Mouse (Mus musculus): ENCODE measurements around the gene Odf2. TPM values are rescaled to one million over a fixed set of nuclear protein-coding genes. Genes with fewer than 3 reads are reported as not detected.

Gene Odf2
- polyA plus RNA-seq, 1 experiment from 2014 or later: 124 TPM

- peak overlapping the region; percentile 62; the same call in 1 of the 2 replicates for H3K27ac ChIP-seq
Measured at GRCm38 (mm10) chr2:29853736-29854135, 35.3 kb upstream of the Odf2 start.

GRCm38 (mm10) chr2:29855585-29856210, 33.3 kb upstream of the Odf2 start:
- H3K4me1 ChIP-seq: peaks cover 46% of the 10 kb centered on the region
- no peaks in the 10 kb centered on the region for H3K9me3 ChIP-seq
- H3K27me3 ChIP-seq (ENCODE audit: poor library complexity, severe bottlenecking): peaks cover 93% of the 10 kb centered on the region
- WGBS: 74% methylated on average over 10 of the region's 10 CpGs
- H3K4me3 ChIP-seq: no peak overlapping the region
- peak overlapping the region; percentile 79; the same call in 1 of the 2 replicates for H3K27ac ChIP-seq
- DNase-seq (ENCODE audit: extremely low spot score, low spot score): no peak
- no peaks in the 10 kb centered on the region for H3K36me3 ChIP-seq (replicated peaks)

More at GRCm38 (mm10) chr2:29853736-29854135, 35.3 kb upstream of the Odf2 start:
- H3K4me1 ChIP-seq: peaks cover 52% of the 10 kb centered on the region
- DNase-seq (ENCODE audit: extremely low spot score, low spot score): no peak
- WGBS: 85% methylated on average over 5 of the region's 5 CpGs
- peaks cover 100% of the 10 kb centered on the region for H3K27me3 ChIP-seq (ENCODE audit: poor library complexity, severe bottlenecking)
- no peaks in the 10 kb centered on the region for H3K9me3 ChIP-seq
- H3K4me3 ChIP-seq: no peak overlapping the region
- no peaks in the 10 kb centered on the region for H3K36me3 ChIP-seq (replicated peaks)

- WGBS: 6% methylated on average over 19 of the region's 19 CpGs
- DNase-seq (ENCODE audit: extremely low spot score, low spot score): peak; percentile 49
- Histone ChIP-seq H3K36me3 (replicated peaks) (no peaks in the 10 kb centered on the region), H3K4me3 (peak overlapping the region; percentile 23; the same call in 1 of the 2 replicates), H3K27ac (peak overlapping the region; percentile 79), H3K27me3 (ENCODE audit: poor library complexity, severe bottlenecking) (peaks cover 85% of the 10 kb centered on the region), H3K4me1 (peaks cover 46% of the 10 kb centered on the region), H3K9me3 (no peaks in the 10 kb centered on the region)
Measured at GRCm38 (mm10) chr2:29856451-29857260, 32.4 kb upstream of the Odf2 start.

- DNase-seq (ENCODE audit: extremely low spot score, low spot score): no peak
- 49% methylated on average over 2 of the region's 2 CpGs for WGBS
- Histone ChIP-seq H3K4me3 (no peak overlapping the region), H3K36me3 (replicated peaks) (no peaks in the 10 kb centered on the region), H3K9me3 (no peaks in the 10 kb centered on the region), H3K4me1 (peaks cover 46% of the 10 kb centered on the region), H3K27ac (no peak overlapping the region), H3K27me3 (ENCODE audit: poor library complexity, severe bottlenecking) (peaks cover 78% of the 10 kb centered on the region)
Measured at GRCm38 (mm10) chr2:29857341-29857740, 31.7 kb upstream of the Odf2 start.

- DNase-seq (ENCODE audit: extremely low spot score, low spot score): no peak
- Histone ChIP-seq H3K36me3 (replicated peaks) (no peaks in the 10 kb centered on the region), H3K27me3 (ENCODE audit: poor library complexity, severe bottlenecking) (peaks cover 75% of the 10 kb centered on the region), H3K4me1 (peaks cover 43% of the 10 kb centered on the region), H3K4me3 (no peak overlapping the region), H3K9me3 (no peaks in the 10 kb centered on the region), H3K27ac (no peak overlapping the region)
- WGBS: 81% methylated on average over 5 of the region's 5 CpGs
Measured at GRCm38 (mm10) chr2:29857967-29858366, 31.1 kb upstream of the Odf2 start.

GRCm38 (mm10) chr2:29858748-29859473, 30.1 kb upstream of the Odf2 start:
- H3K27me3 ChIP-seq (ENCODE audit: poor library complexity, severe bottlenecking): peaks cover 75% of the 10 kb centered on the region
- DNase-seq (ENCODE audit: extremely low spot score, low spot score): peak; percentile 71
- no peak overlapping the region for H3K27ac ChIP-seq
- no peaks in the 10 kb centered on the region for H3K9me3 ChIP-seq
- H3K4me1 ChIP-seq: peaks cover 34% of the 10 kb centered on the region
- H3K4me3 ChIP-seq: no peak overlapping the region
- WGBS: 13% methylated on average over 5 of the region's 5 CpGs
- no peaks in the 10 kb centered on the region for H3K36me3 ChIP-seq (replicated peaks)

GRCm38 (mm10) chr2:29865125-29865524, 23.9 kb upstream of the Odf2 start:
- Histone ChIP-seq H3K9me3 (no peaks in the 10 kb centered on the region), H3K27ac (no peak overlapping the region), H3K36me3 (replicated peaks) (no peaks in the 10 kb centered on the region), H3K27me3 (ENCODE audit: poor library complexity, severe bottlenecking) (peaks cover 61% of the 10 kb centered on the region), H3K4me1 (peaks cover 17% of the 10 kb centered on the region), H3K4me3 (no peak overlapping the region)
- 81% methylated on average over 4 of the region's 4 CpGs for WGBS
- DNase-seq (ENCODE audit: extremely low spot score, low spot score): no peak

- DNase-seq (ENCODE audit: extremely low spot score, low spot score): peak; percentile 90
- H3K27me3 ChIP-seq (ENCODE audit: poor library complexity, severe bottlenecking): peaks cover 54% of the 10 kb centered on the region
- H3K4me1 ChIP-seq: peaks cover 26% of the 10 kb centered on the region
- under 1% methylated on average over 43 of the region's 44 CpGs for WGBS
- H3K4me3 ChIP-seq: peak within 1 kb of the TSS; percentile 68
- H3K9me3 ChIP-seq: no peaks in the 10 kb centered on the region
- peak within 1 kb of the TSS; percentile 87 for H3K27ac ChIP-seq
- H3K36me3 ChIP-seq (replicated peaks): no peaks in the 10 kb centered on the region; the same call in 1 of the 2 replicates
Measured at GRCm38 (mm10) chr2:29868949-29869645, 19.9 kb upstream of the Odf2 start, which contains the start of gene Cercam. Gene Cercam (plus strand): TSS chr2:29869164.

GRCm38 (mm10) chr2:29869646-29870451, 19.2 kb upstream of the Odf2 start:
- Histone ChIP-seq H3K27me3 (ENCODE audit: poor library complexity, severe bottlenecking) (peaks cover 46% of the 10 kb centered on the region), H3K9me3 (no peaks in the 10 kb centered on the region), H3K4me3 (peak overlapping the region; percentile 68), H3K36me3 (replicated peaks) (no peaks in the 10 kb centered on the region; the same call in 1 of the 2 replicates), H3K27ac (peak overlapping the region; percentile 87), H3K4me1 (peaks cover 26% of the 10 kb centered on the region)
- no peak for DNase-seq (ENCODE audit: extremely low spot score, low spot score)
- 2% methylated on average over 17 of the region's 17 CpGs for WGBS

GRCm38 (mm10) chr2:29872581-29873295, 16.3 kb upstream of the Odf2 start:
- Histone ChIP-seq H3K27me3 (ENCODE audit: poor library complexity, severe bottlenecking) (peaks cover 34% of the 10 kb centered on the region), H3K4me1 (peaks cover 26% of the 10 kb centered on the region), H3K27ac (no peak overlapping the region), H3K9me3 (no peaks in the 10 kb centered on the region), H3K4me3 (no peak overlapping the region), H3K36me3 (replicated peaks) (peaks cover 9% of the 10 kb centered on the region)
- DNase-seq (ENCODE audit: extremely low spot score, low spot score): no peak
- 92% methylated on average over 10 of the region's 10 CpGs for WGBS

GRCm38 (mm10) chr2:29873801-29874200, 15.2 kb upstream of the Odf2 start:
- Histone ChIP-seq H3K27me3 (ENCODE audit: poor library complexity, severe bottlenecking) (peaks cover 28% of the 10 kb centered on the region), H3K36me3 (replicated peaks) (peaks cover 12% of the 10 kb centered on the region), H3K4me3 (no peak overlapping the region), H3K27ac (no peak overlapping the region), H3K4me1 (peaks cover 26% of the 10 kb centered on the region), H3K9me3 (no peaks in the 10 kb centered on the region)
- no peak for DNase-seq (ENCODE audit: extremely low spot score, low spot score)
- WGBS: 86% methylated on average over 4 of the region's 4 CpGs
